Mouse (Mus musculus) liver, embryonic 13.5 days (tissue): ENCODE results near the gene Gm17651. TPM values are rescaled to one million over a fixed set of nuclear protein-coding genes. Genes with fewer than 3 reads are reported as not detected.

Source experiments
- ATAC-seq: fragments of 200-750 bp; cut with Nextera tagmentation; 2 replicates; pipeline ENCODE4 v1.8.0; 2017; ENCODE audit warnings: low read depth, mild to moderate bottlenecking, moderate number of reproducible peaks, moderate library complexity
- DNase-seq: peaks from one replicate; pipeline ENCODE4 v3.0.0; 2022
- H3K27ac ChIP-seq: fragments of 300-500 bp; sonication (generic); 2 replicates; pipeline ENCODE4 v1.5.1; 2015; ENCODE audit warnings: moderate library complexity, mild to moderate bottlenecking, inconsistent platforms
- H3K27me3 ChIP-seq: fragments of 300-500 bp; sonication (generic); 2 replicates; pipeline ENCODE4 v1.6.1; 2015; ENCODE audit warnings: mild to moderate bottlenecking, inconsistent platforms
- H3K36me3 ChIP-seq: fragments of 300-500 bp; sonication (generic); 2 replicates; pipeline ENCODE4 v1.6.1; 2015; ENCODE audit warnings: mild to moderate bottlenecking, inconsistent platforms
- H3K4me1 ChIP-seq: fragments of 300-500 bp; sonication (generic); replicated peaks from 2 replicates; pipeline ENCODE4 v1.6.1; 2015; ENCODE audit warnings: inconsistent platforms
- H3K4me2 ChIP-seq: fragments of 300-500 bp; sonication (generic); 2 replicates; pipeline ENCODE4 v1.6.1; 2015; ENCODE audit warnings: inconsistent platforms, mild to moderate bottlenecking, moderate library complexity
- H3K4me3 ChIP-seq: fragments of 300-500 bp; sonication (generic); replicated peaks from 2 replicates; pipeline ENCODE4 v1.5.1; 2015; ENCODE audit warnings: mild to moderate bottlenecking, inconsistent platforms
- H3K9ac ChIP-seq: fragments of 300-500 bp; sonication (generic); 2 replicates; pipeline ENCODE4 v1.6.1; 2015; ENCODE audit warnings: mild to moderate bottlenecking, inconsistent platforms
- H3K9me3 ChIP-seq: fragments of 300-500 bp; sonication (generic); replicated peaks from 2 replicates; pipeline ENCODE4 v1.6.1; 2016; ENCODE audit warnings: inconsistent platforms
- WGBS: fragments of 180-500 bp; shearing (Covaris S2); methylation state at CpG from one replicate; pipeline ENCODE4 v1.1.7; 2015; ENCODE audit not compliant: insufficient replicate concordance; 5-methylcytosine and 5-hydroxymethylcytosine counted together
- polyA plus RNA-seq: library from polyadenylated mRNA; unstranded; fragments of >200 nt; fragmentation: Nextera tagmentation; extraction: Ambion mirVana; gene quantifications from 2 replicates; pipeline ENCODE4 v1.2.1, GENCODE M21; 2015

The Gm17651 gene
- polyA plus RNA-seq = not detected in 2 replicates

- H3K4me1 ChIP-seq = no peaks in the 10 kb centered on the region
- no peak for ATAC-seq
Measured at GRCm38 (mm10) chr3:97674644-97675110, at the start of gene Gm17651. Gm17651 (minus strand) TSS chr3:97674694.

GRCm38 (mm10) chr3:97719116-97719515, 44.6 kb upstream of the Gm17651 start:
- Histone ChIP-seq H3K4me2 (no peak overlapping the region), H3K9ac (no peak overlapping the region), H3K27me3 (no peaks in the 10 kb centered on the region), H3K4me1 (no peaks in the 10 kb centered on the region), H3K9me3 (no peaks in the 10 kb centered on the region; the same call in 1 of the 2 replicates), H3K27ac (no peak overlapping the region), H3K36me3 (no peaks in the 10 kb centered on the region), H3K4me3 (no peak overlapping the region)
- ATAC-seq (no peak), DNase-seq (no peak)
- WGBS = 72% methylated on average over 9 of the region's 9 CpGs

More at GRCm38 (mm10) chr3:97674644-97675110, at the start of gene Gm17651:
- Histone ChIP-seq H3K4me2 (no peak within 1 kb of the TSS), H3K9ac (no peak within 1 kb of the TSS), H3K27ac (no peak within 1 kb of the TSS), H3K4me3 (no peak within 1 kb of the TSS), H3K36me3 (0 out of 2 replicates have a peak, but pooled peaks cover 1% of the 10 kb centered on the region), H3K9me3 (no peaks in the 10 kb centered on the region), H3K27me3 (no peaks in the 10 kb centered on the region)
- 59% methylated on average over 7 of the region's 7 CpGs for WGBS
- no peak for DNase-seq

DNA sequence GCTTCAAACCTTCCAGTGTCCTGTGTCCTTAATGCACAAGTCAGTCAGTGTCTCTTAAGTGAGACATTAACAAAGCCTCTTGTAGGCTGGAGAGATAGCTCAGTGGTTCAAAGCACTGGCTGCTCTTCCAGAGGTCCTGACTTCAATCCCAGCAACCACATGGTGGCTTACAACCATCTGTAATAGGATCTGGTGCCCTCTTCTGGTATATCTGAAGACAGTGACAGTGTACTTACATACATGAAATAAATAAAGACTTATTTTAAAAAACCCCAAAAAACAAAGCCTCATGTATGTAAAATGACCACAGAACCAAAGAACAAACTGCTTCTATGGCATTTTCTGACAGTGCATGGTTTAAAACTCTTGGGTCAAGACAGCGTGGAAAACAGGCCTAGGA, 41.4 kb upstream of the Gm17651 start:
- Histone ChIP-seq H3K4me1 (no peaks in the 10 kb centered on the region), H3K27me3 (no peaks in the 10 kb centered on the region), H3K4me2 (no peak overlapping the region), H3K27ac (no peak overlapping the region), H3K36me3 (no peaks in the 10 kb centered on the region), H3K4me3 (no peak overlapping the region), H3K9me3 (no peaks in the 10 kb centered on the region), H3K9ac (no peak overlapping the region)
- ATAC-seq = no peak
- 60% methylated on average over 1 of the region's 1 CpGs for WGBS
- no peak for DNase-seq

- no peak for ATAC-seq
- WGBS = 55% methylated on average over 5 of the region's 5 CpGs
Measured at GRCm38 (mm10) chr3:97710881-97711280, 36.4 kb upstream of the Gm17651 start.

DNA sequence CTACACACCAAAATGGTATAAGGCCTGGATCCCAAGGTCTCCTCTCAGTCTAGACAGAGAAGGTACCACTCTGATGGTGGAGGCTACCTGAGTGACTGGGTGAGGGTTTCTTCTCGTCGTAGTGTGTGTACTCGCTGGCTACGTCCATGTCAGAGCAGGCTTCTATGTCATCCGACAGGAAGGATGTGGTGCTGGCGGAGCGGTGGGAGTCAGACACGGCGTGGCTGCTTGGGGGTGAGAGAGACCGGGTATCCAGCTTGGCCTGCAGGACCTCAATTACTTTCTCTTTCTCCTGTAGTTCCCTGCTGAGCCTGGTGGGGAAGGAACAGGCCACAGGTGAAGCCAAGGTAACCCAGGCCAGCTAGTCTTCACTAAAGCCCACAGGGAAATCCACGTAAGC, 35.6 kb upstream of the Gm17651 start:
- no peak for DNase-seq
- H3K27ac ChIP-seq = no peak overlapping the region
- H3K4me1 ChIP-seq = no peaks in the 10 kb centered on the region
- no peak overlapping the region for H3K4me3 ChIP-seq
- no peak overlapping the region for H3K9ac ChIP-seq
- H3K9me3 ChIP-seq = no peaks in the 10 kb centered on the region
- H3K36me3 ChIP-seq = no peaks in the 10 kb centered on the region
- H3K27me3 ChIP-seq = no peaks in the 10 kb centered on the region
- ATAC-seq = no peak
- H3K4me2 ChIP-seq = no peak overlapping the region
- 59% methylated on average over 11 of the region's 11 CpGs for WGBS

More at GRCm38 (mm10) chr3:97710881-97711280, 36.4 kb upstream of the Gm17651 start:
- H3K4me3 ChIP-seq = no peak overlapping the region
- H3K4me2 ChIP-seq = no peak overlapping the region
- no peaks in the 10 kb centered on the region for H3K4me1 ChIP-seq
- H3K27ac ChIP-seq = no peak overlapping the region
- no peak overlapping the region for H3K9ac ChIP-seq
- no peaks in the 10 kb centered on the region for H3K9me3 ChIP-seq
- DNase-seq = no peak
- no peaks in the 10 kb centered on the region for H3K27me3 ChIP-seq
- no peaks in the 10 kb centered on the region for H3K36me3 ChIP-seq

DNA sequence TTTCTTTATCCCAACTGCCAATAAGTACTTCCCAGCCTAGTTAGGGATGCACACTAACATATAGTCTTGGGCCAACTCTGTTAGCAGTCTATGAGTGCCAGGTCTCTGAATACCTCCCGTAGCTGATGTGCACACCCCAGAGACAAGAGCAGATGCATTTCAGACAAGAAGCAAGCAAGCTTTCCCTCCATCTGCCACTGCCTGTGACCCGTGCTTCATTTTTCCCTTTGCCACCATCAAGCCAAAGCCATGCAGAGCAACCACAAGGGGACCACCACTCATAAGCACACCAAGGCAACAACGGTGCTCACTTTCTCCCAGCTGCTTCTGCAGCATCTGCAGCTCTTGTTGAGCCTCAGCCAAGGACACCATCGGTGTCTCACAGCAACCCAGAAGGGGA, 32.1 kb upstream of the Gm17651 start:
- Histone ChIP-seq H3K4me2 (no peak overlapping the region), H3K36me3 (no peaks in the 10 kb centered on the region), H3K4me3 (no peak overlapping the region), H3K27ac (no peak overlapping the region), H3K9me3 (no peaks in the 10 kb centered on the region), H3K9ac (no peak overlapping the region), H3K27me3 (no peaks in the 10 kb centered on the region), H3K4me1 (no peaks in the 10 kb centered on the region)
- no peak for DNase-seq
- WGBS = 59% methylated on average over 4 of the region's 4 CpGs
- no peak for ATAC-seq

DNA sequence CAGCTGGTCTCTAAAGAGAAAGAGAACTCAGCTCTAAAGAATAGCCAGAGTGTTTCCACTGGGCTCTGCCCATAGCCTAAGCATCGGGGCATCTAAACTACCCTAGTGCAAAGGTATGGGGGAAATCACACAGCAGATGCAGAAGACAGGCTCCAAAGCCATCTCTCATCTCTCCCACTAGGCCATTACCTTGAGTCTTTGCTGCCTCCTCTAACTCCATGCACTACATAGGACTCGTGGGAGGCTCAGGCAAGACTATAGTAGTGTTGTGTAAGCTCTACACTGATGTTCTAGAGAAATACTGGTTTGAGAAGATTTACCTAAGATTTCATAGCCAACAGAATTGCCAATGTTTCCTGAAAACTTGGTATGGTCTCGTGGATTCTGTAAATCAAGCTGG, 31.0 kb upstream of the Gm17651 start:
- no peak for DNase-seq
- Histone ChIP-seq H3K9ac (no peak overlapping the region), H3K4me3 (no peak overlapping the region), H3K36me3 (no peaks in the 10 kb centered on the region), H3K4me1 (no peaks in the 10 kb centered on the region), H3K27me3 (no peaks in the 10 kb centered on the region), H3K27ac (no peak overlapping the region), H3K9me3 (no peaks in the 10 kb centered on the region), H3K4me2 (no peak overlapping the region)
- 53% methylated on average over 3 of the region's 3 CpGs for WGBS
- no peak for ATAC-seq

DNA sequence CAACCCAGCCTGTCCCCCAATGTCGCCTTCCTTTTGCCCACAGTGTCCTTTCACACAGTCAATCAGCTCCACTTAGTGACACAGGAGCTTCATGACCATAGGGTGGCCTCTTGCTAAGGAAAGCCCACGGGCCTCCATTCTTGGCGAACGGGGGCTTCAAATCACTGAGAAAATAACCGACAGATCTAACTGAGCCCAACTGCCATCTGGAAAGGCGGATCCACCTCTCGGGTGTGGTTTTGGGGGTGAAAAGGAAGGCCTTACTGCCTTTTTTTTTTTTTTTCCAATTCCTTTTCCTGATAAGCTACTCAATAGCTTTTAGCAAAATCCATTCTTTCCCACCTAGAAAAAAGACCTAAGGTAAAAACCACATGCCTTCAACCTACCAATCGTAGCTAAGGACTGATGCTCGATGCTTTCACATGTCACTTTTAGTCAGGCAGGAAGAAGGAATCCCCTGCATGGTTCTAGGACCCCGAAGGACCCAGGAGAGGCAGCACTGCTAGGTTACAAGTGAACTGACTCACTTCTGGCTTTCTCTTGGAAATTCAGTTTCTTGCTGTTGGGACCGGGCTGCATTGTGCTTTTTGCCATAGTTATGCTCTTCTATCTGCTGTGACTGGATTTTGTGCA, 28.1 kb upstream of the Gm17651 start:
- Histone ChIP-seq H3K9me3 (no peaks in the 10 kb centered on the region), H3K4me2 (no peak overlapping the region), H3K36me3 (no peaks in the 10 kb centered on the region), H3K4me1 (no peaks in the 10 kb centered on the region), H3K4me3 (no peak overlapping the region), H3K27me3 (no peaks in the 10 kb centered on the region), H3K27ac (no peak overlapping the region), H3K9ac (no peak overlapping the region)
- ATAC-seq = no peak
- WGBS = 65% methylated on average over 11 of the region's 11 CpGs
- no peak for DNase-seq

- no peak overlapping the region for H3K9ac ChIP-seq
- 31% methylated on average over 3 of the region's 3 CpGs for WGBS
- H3K4me3 ChIP-seq = no peak overlapping the region
- H3K4me1 ChIP-seq = no peaks in the 10 kb centered on the region
- no peaks in the 10 kb centered on the region for H3K27me3 ChIP-seq
- H3K36me3 ChIP-seq = no peaks in the 10 kb centered on the region
- H3K27ac ChIP-seq = no peak overlapping the region
- no peak overlapping the region for H3K4me2 ChIP-seq
- ATAC-seq = no peak
- DNase-seq = no peak
- H3K9me3 ChIP-seq = no peaks in the 10 kb centered on the region
Measured at GRCm38 (mm10) chr3:97701198-97701597, 26.7 kb upstream of the Gm17651 start.

DNA sequence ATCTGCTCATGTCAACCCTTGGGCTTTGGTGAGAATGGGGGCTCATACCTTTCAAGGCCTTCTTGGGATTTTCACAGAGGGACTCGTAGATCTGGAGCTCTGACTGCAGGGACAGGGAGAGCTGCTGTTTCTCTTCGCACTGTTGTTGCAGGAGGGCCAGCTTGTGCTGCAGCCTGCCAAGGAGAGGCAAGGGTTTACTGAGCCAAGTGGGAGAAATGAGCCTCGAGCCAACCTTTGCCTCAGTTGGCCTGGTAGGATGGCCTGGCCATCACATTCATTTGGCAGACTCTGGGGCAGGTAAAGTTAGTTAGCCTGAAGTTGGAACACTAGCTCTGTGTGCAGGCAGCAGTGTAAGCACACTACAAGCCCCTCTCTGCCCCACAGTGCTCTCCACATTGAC, 24.6 kb upstream of the Gm17651 start:
- H3K27me3 ChIP-seq = no peaks in the 10 kb centered on the region
- H3K27ac ChIP-seq = no peak overlapping the region
- 40% methylated on average over 3 of the region's 3 CpGs for WGBS
- no peaks in the 10 kb centered on the region for H3K9me3 ChIP-seq
- H3K4me1 ChIP-seq = no peaks in the 10 kb centered on the region
- no peaks in the 10 kb centered on the region for H3K36me3 ChIP-seq
- DNase-seq (no peak), ATAC-seq (no peak)
- no peak overlapping the region for H3K4me3 ChIP-seq
- H3K4me2 ChIP-seq = no peak overlapping the region
- H3K9ac ChIP-seq = no peak overlapping the region

- H3K36me3 ChIP-seq = no peaks in the 10 kb centered on the region
- H3K9ac ChIP-seq = no peak overlapping the region
- H3K27ac ChIP-seq = no peak overlapping the region
- no peaks in the 10 kb centered on the region for H3K9me3 ChIP-seq
- no peaks in the 10 kb centered on the region for H3K4me1 ChIP-seq
- DNase-seq (no peak), ATAC-seq (no peak)
- no peak overlapping the region for H3K4me3 ChIP-seq
- no peak overlapping the region for H3K4me2 ChIP-seq
- no peaks in the 10 kb centered on the region for H3K27me3 ChIP-seq
- 63% methylated on average over 9 of the region's 9 CpGs for WGBS
Measured at GRCm38 (mm10) chr3:97697291-97697690, 22.8 kb upstream of the Gm17651 start.

DNA sequence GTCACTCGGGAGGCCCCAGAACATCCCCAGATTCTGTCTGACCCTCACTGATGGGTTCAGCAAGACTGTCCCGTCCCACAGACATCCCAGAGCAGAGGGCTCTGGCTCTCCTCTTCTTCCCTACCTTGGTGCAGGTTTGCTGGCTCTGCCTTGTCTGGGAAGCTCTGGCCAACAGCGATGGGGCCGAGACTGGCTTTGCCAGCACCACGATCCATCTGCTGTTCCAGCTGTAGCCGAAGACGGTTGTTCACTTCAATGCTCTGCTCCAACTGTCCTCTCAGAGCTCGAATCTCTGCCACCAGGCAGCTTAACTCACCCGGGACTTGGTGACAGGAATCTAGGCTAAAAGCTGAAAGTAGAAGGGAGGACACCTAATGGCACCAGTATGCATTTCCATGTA, 22.4 kb upstream of the Gm17651 start:
- WGBS = 66% methylated on average over 9 of the region's 9 CpGs
- no peaks in the 10 kb centered on the region for H3K4me1 ChIP-seq

More for the DNA sequence above, 22.4 kb upstream of the Gm17651 start:
- no peak overlapping the region for H3K9ac ChIP-seq
- ATAC-seq (no peak), DNase-seq (no peak)
- no peaks in the 10 kb centered on the region for H3K27me3 ChIP-seq
- no peak overlapping the region for H3K27ac ChIP-seq
- no peaks in the 10 kb centered on the region for H3K36me3 ChIP-seq
- H3K4me3 ChIP-seq = no peak overlapping the region
- no peak overlapping the region for H3K4me2 ChIP-seq
- H3K9me3 ChIP-seq = no peaks in the 10 kb centered on the region
